Mouse (Mus musculus): Measurements from ENCODE around the gene Cmc4.

The Cmc4 gene

GRCm38 (mm10) chrX:75415936-75416785 lies at the start of gene Cmc4, which contains the start of the genes Mtcp1 and Brcc3:
TSS of gene Cmc4 (minus strand) at chrX:75416584.
TSS of gene Mtcp1 (minus strand) at chrX:75416588.
TSS of gene Brcc3 (plus strand) at chrX:75416628.
- peak; percentile 79 for DNase-seq (ENCODE audit: low read depth in 2 of 2, low spot score in 2 of 2)

- no peak for DNase-seq (ENCODE audit: low read depth in 2 of 2, low spot score in 2 of 2)
Observed at GRCm38 (mm10) chrX:75454597-75454996, 38.2 kb upstream of the Cmc4 start.

GRCm38 (mm10) chrX:75409711-75410110 lies 6.7 kb downstream of the Cmc4 start:
- no peak for DNase-seq (ENCODE audit: low read depth in 2 of 2, low spot score in 2 of 2)

GRCm38 (mm10) chrX:75403350-75403749 lies 13.0 kb downstream of the Cmc4 start:
- no peak for DNase-seq (ENCODE audit: low read depth in 2 of 2, low spot score in 2 of 2)

DNA sequence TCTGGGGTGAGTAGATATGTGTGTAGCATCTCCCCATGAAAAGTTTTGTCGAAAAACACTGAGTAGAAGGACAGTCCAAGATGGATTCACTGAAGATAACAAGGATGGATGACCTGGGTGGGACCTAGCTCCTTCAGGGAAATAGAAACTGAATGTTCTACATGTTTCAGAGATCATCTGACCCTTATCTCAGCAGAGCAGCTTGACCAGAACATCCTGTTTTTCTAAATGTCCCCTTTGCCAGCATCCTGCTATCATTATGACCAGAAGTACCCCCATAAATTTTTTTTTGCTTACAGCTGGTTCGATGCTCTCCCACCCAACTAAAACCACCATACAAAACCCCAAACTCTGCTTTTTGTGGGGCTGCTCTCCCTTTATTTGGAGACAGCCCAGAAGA lies 13.7 kb downstream of the Cmc4 start:
- DNase-seq (ENCODE audit: low read depth in 2 of 2, low spot score in 2 of 2) = no peak

DNA sequence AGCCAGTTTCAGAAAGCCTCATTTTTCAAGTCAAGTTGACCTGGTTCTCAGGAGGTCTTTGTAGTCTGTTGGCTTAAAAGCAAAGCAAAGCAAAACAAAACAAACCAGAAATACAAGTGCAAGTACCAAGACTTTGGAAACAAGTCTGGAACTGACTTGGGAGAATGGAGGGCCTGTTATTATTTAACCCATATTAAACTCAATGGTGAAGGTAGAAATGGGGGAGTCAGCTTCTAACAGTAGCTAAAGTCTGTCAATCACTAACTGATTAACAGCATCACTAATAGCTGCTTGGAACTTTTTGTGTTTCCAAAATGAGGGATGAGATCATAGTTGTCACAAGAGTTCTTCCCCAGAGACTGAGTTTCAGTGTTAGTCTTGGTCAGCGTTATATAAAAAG lies 16.9 kb downstream of the Cmc4 start:
- DNase-seq (ENCODE audit: low read depth in 2 of 2, low spot score in 2 of 2) = no peak

GRCm38 (mm10) chrX:75382195-75382771 lies 34.1 kb downstream of the Cmc4 start, which contains the start of the genes Fundc2 and F8:
TSS of gene Fundc2 (plus strand) at chrX:75382399.
TSS of gene F8 (minus strand) at chrX:75382615.
- peak; percentile 51 for DNase-seq (ENCODE audit: low read depth in 2 of 2, low spot score in 2 of 2)

DNA sequence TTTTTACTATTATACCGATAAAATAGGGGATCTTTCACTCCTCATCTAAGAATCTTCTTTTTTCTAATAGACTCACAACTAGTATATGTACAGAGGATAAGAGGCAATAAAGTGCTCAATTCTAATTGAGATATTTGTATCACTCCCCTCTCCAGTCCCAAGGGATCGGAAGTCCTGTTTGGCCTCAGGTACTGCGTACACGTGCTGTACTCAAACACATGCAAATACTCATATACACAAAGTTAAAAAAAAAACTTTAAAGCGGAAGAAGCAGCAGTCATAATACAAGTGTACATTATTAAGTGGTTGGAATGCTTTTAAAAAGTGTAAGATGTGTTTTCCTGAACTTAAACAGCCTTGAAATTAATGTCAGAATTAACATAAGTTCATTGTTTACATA lies 34.7 kb downstream of the Cmc4 start:
- no peak for DNase-seq (ENCODE audit: low read depth in 2 of 2, low spot score in 2 of 2)

- DNase-seq (ENCODE audit: low read depth in 2 of 2, low spot score in 2 of 2) = no peak
Observed at GRCm38 (mm10) chrX:75381176-75381575, 35.2 kb downstream of the Cmc4 start.

DNA sequence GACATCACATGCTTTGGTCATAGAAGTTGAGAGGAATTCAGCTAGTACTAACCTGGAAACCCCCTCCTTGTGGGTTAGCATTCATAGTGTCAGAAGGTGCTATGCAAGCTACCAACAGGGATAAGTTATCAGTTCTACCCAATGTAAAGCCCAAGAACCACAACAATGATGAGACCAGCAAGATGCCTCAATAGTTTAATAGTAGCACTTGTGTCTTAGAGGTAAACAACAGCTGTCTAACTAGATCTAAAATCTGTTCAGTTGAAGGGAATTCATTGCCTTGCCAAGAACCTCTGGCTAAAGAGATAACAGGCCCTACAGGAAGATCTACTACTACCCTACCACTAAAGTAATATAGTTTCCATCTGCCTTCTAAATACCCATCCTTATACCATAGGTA lies 39.6 kb downstream of the Cmc4 start:
- no peak for DNase-seq (ENCODE audit: low read depth in 2 of 2, low spot score in 2 of 2)

GRCm38 (mm10) chrX:75372666-75373425 lies 43.5 kb downstream of the Cmc4 start:
- no peak for DNase-seq (ENCODE audit: low read depth in 2 of 2, low spot score in 2 of 2)

- no peak for DNase-seq (ENCODE audit: low read depth in 2 of 2, low spot score in 2 of 2)
Observed at GRCm38 (mm10) chrX:75370197-75370596, 46.2 kb downstream of the Cmc4 start.

Data from CD8-positive naive resting alpha-beta T cell, adult 2 months (primary cell).